Mouse (Mus musculus): ENCODE measurements around the gene Ripply2. TPM values are rescaled to one million over a fixed set of nuclear protein-coding genes. Genes with fewer than 3 reads are reported as not detected.

Gene Ripply2
- polyA plus RNA-seq, 1 experiment from 2014 or later = not detected

DNA sequence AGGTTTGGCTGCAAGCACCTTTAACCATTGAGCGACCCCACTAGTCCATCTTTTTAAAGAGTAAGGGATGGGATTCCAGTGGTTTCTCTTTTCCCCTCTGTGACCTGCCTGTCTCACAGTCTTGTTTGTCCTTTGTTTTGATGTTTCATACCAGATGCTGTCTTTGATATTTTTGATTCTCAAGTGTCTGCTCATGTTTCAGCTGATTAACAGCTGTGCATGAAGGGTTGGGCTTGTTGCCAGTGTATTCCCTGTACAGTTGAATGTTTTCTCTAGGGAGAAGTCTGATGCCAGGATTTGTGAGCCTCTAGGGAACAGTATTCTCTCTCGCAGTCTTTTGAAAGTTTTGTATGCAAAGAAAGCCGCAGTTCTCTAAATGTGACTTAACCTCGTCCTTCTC, 34.1 kb downstream of the Ripply2 start:
- TF ChIP-seq EP300 (IDR thresholded peaks at IDR 0.05) (no peak), CTCF (IDR thresholded peaks at IDR 0.05) (no peak)
- no peaks in the 10 kb centered on the region for H3K4me1 ChIP-seq (ENCODE audit: insufficient read depth, low read depth, low read length)
- H3K27ac ChIP-seq (ENCODE audit: low read length) = no peak overlapping the region
- 74% methylated on average over 4 of the region's 4 CpGs for whole genome bisulfite sequencing
- no peak overlapping the region for H3K9ac ChIP-seq (replicated peaks; ENCODE audit: low read depth)
- ATAC-seq (no peak), DNase-seq (ENCODE audit: low spot score) (peak; percentile 29)
- no peaks in the 10 kb centered on the region for H3K27me3 ChIP-seq (replicated peaks; ENCODE audit: insufficient read depth, low read length)
- H3K36me3 ChIP-seq (ENCODE audit: insufficient read depth, low read length) = 0 out of 2 replicates have a peak, but pooled peaks cover 5% of the 10 kb centered on the region
- no peaks in the 10 kb centered on the region for H3K9me3 ChIP-seq (ENCODE audit: low read length)
- no peak overlapping the region for H3K4me2 ChIP-seq (replicated peaks; ENCODE audit: low read depth, low read length)
- H3K4me3 ChIP-seq (ENCODE audit: low read depth, low read length) = no peak overlapping the region

DNA sequence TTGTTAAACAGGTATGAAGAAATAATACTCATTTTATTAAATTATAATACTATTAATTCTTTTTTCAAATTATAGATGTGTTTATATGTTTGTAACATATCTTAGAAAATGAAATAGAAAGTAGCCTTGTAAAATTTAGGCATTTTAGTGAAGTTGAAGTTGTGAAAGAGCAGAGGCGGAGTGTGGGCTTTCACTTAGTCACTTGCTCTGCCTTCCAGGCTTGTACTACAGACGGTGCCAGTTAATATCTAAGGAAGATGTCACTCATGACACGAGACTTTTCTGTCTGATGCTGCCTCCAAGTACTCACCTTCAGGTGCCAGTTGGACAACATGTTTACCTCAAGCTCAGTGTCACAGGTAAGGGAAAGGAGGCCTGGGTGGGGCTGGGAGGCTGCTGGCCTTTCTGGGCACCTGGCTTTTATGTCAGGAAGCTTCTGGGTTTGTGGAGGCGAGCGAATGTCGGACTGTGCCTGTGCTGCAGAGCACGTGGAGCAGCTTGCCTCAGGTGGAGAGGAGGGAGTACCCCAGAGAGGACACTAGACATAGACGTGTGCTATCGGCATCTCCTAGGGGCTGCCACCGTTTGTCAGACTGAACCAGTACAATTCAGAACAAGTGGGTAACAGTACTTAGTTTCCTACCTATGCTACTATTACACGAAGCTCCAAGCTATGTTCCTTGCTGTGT, 40.4 kb downstream of the Ripply2 start:
- H3K4me2 ChIP-seq (replicated peaks; ENCODE audit: low read depth, low read length) = no peak overlapping the region
- no peak overlapping the region for H3K27ac ChIP-seq (ENCODE audit: low read length)
- TF ChIP-seq CTCF (IDR thresholded peaks at IDR 0.05) (no peak), EP300 (IDR thresholded peaks at IDR 0.05) (no peak)
- WGBS = 89% methylated on average over 11 of the region's 11 CpGs
- no peak overlapping the region for H3K9ac ChIP-seq (replicated peaks; ENCODE audit: low read depth)
- no peaks in the 10 kb centered on the region for H3K27me3 ChIP-seq (replicated peaks; ENCODE audit: insufficient read depth, low read length)
- ATAC-seq = no peak
- no peak for DNase-seq (ENCODE audit: low spot score)
- H3K4me1 ChIP-seq (ENCODE audit: insufficient read depth, low read depth, low read length) = no peaks in the 10 kb centered on the region
- no peak overlapping the region for H3K4me3 ChIP-seq (ENCODE audit: low read depth, low read length)
- H3K9me3 ChIP-seq (ENCODE audit: low read length) = no peaks in the 10 kb centered on the region
- H3K36me3 ChIP-seq (ENCODE audit: insufficient read depth, low read length) = peaks cover 19% of the 10 kb centered on the region; the same call in 1 of the 2 replicates

DNA sequence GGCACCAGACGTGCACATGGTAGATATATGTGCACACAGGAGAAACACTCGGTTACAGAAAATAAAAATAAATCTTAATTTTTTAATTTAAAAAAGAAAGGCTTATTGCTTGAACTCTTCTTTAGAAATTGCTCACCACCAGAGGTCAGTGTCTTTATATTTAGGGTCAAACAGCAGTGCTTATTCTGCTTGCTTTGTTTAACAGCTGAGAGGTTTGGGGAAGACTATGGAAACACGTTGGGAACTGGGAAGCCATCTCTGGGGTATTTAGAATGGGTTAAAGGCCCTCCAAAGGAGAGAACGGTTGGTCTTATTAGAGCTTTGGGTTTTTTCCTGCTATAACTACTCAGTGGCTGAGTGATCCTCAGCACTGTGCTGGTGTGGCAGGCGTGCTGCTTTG, 47.0 kb downstream of the Ripply2 start:
- no peaks in the 10 kb centered on the region for H3K4me1 ChIP-seq (ENCODE audit: insufficient read depth, low read depth, low read length)
- WGBS = 76% methylated on average over 5 of the region's 5 CpGs
- ATAC-seq (no peak), DNase-seq (ENCODE audit: low spot score) (no peak)
- peaks cover 20% of the 10 kb centered on the region; the same call in 1 of the 2 replicates for H3K36me3 ChIP-seq (ENCODE audit: insufficient read depth, low read length)
- no peaks in the 10 kb centered on the region for H3K9me3 ChIP-seq (ENCODE audit: low read length)
- H3K27me3 ChIP-seq (replicated peaks; ENCODE audit: insufficient read depth, low read length) = no peaks in the 10 kb centered on the region
- TF ChIP-seq CTCF (IDR thresholded peaks at IDR 0.05) (no peak), EP300 (IDR thresholded peaks at IDR 0.05) (no peak)
- no peak overlapping the region for H3K9ac ChIP-seq (replicated peaks; ENCODE audit: low read depth)
- no peak overlapping the region for H3K4me3 ChIP-seq (ENCODE audit: low read depth, low read length)
- no peak overlapping the region for H3K27ac ChIP-seq (ENCODE audit: low read length)
- no peak overlapping the region for H3K4me2 ChIP-seq (replicated peaks; ENCODE audit: low read depth, low read length)

DNA sequence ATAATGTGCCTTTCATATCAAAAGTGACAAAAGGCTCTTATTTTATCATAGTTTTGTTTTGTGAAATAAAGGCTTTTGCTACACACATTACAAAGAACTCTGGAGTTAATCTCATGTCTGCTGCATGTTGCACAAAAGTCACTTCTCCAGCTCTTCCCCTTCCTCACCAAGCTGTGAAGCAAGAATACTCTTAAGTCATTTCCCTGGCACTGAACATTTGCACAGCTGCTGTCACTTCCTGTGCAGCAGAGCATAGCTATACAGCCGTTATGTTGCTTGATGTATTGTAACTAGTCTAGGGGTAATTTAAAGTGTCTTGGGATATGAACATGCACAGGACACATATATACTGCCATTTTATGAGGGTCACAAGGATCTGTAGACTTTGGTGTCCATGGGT, 52.8 kb downstream of the Ripply2 start:
- H3K27ac ChIP-seq (ENCODE audit: low read length) = no peak overlapping the region
- no peak overlapping the region for H3K9ac ChIP-seq (replicated peaks; ENCODE audit: low read depth)
- H3K4me2 ChIP-seq (replicated peaks; ENCODE audit: low read depth, low read length) = no peak overlapping the region
- no peaks in the 10 kb centered on the region for H3K9me3 ChIP-seq (ENCODE audit: low read length)
- ATAC-seq = no peak
- no peak for TF ChIP-seq EP300 (IDR thresholded peaks at IDR 0.05)
- no peak for TF ChIP-seq CTCF (IDR thresholded peaks at IDR 0.05)
- H3K36me3 ChIP-seq (ENCODE audit: insufficient read depth, low read length) = peaks cover 10% of the 10 kb centered on the region; the same call in 1 of the 2 replicates
- no peaks in the 10 kb centered on the region for H3K4me1 ChIP-seq (ENCODE audit: insufficient read depth, low read depth, low read length)
- H3K27me3 ChIP-seq (replicated peaks; ENCODE audit: insufficient read depth, low read length) = no peaks in the 10 kb centered on the region
- H3K4me3 ChIP-seq (ENCODE audit: low read depth, low read length) = no peak overlapping the region
- 46% methylated on average over 1 of the region's 1 CpGs for WGBS
- peak; percentile 22 for DNase-seq (ENCODE audit: low spot score)

Other genes starting within 250 kb of the Ripply2 start
- 0.45 and 0.75 TPM in 2 replicates for gene Snap91, start 134.9 kb upstream of the Ripply2 start, polyA plus RNA-seq (2015; fragmentation: Nextera tagmentation; extraction: Ambion mirVana)
- 42.6 and 45.7 TPM in 2 replicates for gene Cyb5r4, start 6.5 kb downstream of the Ripply2 start, polyA plus RNA-seq (2015; fragmentation: Nextera tagmentation; extraction: Ambion mirVana)
- not detected in 2 replicates for gene Mrap2, start 128.8 kb downstream of the Ripply2 start, polyA plus RNA-seq (2015; fragmentation: Nextera tagmentation; extraction: Ambion mirVana)
- gene Cep162, start 240.0 kb downstream of the Ripply2 start, polyA plus RNA-seq (2015; fragmentation: Nextera tagmentation; extraction: Ambion mirVana) = 3.2 and 4.0 TPM in 2 replicates